Mouse (Mus musculus) left cerebral cortex, postnatal 36 days (tissue): ENCODE results near the gene Cd209a. TPM values are rescaled to one million over a fixed set of nuclear protein-coding genes. Genes with fewer than 3 reads are reported as not detected.
"Not testable (repeated sequence)": the region's sequence is repeated elsewhere in the genome, so short reads cannot be mapped to it uniquely, and the experiment has no call there.

Source experiments
- DNase-seq, 2 experiments: peaks; one replicate each; pipeline ENCODE4 v3.0.0; 2021 to 2022; ENCODE audit warnings: low spot score in 2 of 2, mixed read lengths in 1 of 2
- intact Hi-C: fragments of 180-260 bp; cut with DNase I; formaldehyde crosslinking; loops from one replicate; pipeline ENCODE4 v1.15.1; 2025
- microRNA-seq: library from miRNA; unstranded; fragments of <30 nt; microRNA quantifications from one replicate; pipeline ENCODE4 v1.2.0, GENCODE M21; 2022
- total RNA-seq, 2 experiments: library from RNA; stranded (reverse); gene quantifications; 2 replicates each; pipeline ENCODE4 v1.2.3; 2021

Gene Cd209a
- total RNA-seq: under 1 TPM in 1 of 2 experiments, not detected in 1; 0.27 TPM

- DNase-seq: no peak
- intact Hi-C loops: no loop called here
Measured at GRCm38 (mm10) chr8:3748761-3749160, at the start of gene Cd209a. TSS of gene Cd209a (minus strand) at chr8:3748984.

DNA sequence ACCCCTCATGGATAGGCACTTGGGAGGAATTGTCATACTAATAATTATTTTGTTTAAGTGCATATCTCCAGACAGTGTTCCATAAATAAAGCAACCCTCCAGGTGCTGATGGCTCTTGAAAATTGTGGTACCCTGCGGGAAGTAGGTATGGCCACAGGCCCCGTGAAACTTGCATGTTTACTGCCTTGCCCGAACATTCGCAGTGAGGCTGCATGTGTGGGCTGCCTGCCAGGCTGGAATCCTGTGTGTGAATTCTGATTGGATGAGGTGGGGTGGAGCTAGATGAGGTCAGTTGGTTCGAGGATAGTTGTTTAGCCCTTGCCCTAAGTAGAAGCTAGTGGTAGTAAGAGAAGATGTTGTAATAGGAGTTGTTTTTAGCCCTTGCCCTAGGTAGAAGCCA is 19.9 kb upstream of the Cd209a start:
- DNase-seq, intact Hi-C loops: not testable (repeated sequence)

DNA sequence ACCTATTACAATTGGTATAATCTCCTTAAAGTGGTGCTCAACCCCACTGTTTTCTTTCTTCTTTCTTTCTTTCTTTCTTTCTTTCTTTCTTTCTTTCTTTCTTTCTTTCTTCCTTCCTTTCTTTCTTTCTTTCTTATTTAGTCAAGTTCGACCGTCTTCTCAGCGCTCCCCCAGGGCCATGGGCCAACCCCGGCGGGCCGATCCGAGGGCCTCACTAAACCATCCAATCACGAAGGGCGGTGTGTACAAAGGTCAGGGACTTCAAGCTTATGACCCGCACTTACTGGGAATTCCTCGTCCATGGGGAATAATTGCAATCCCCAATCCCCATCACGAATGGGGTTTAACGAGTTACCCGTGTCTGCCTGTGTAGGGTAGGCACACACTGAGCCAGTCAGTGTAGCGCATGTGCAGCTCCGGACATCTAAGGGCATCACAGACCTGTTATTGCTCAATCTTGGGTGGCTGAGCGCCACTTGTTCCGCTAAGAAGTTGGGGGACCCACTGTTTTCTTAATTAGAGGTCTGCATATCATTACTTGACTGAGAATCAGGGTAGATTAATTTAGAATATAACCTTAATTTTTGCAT is 5.6 kb upstream of the Cd209a start:
- intact Hi-C loops: no loop called here
- peak in 1 of 2 experiments; percentile 41 for DNase-seq

DNA sequence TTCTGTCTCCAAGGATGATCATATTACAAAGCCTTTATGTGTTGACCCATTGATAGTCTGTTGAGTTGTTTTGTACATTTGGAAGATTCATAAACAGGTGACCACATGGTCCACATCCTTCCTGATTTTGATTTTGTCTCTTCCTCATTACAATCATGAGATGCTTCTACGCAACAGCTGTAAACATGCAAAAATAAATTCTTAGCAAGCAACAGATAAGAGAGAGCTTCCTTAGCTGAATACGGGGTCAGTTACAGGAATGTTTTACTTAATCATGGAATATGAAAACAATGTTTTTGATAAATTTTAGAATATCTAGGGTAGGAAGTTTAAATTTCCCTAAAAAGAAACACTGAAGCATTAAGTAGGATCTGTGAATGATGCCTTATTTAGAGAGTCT is 11.8 kb downstream of the Cd209a start:
- intact Hi-C loops: no loop called here
- no peak for DNase-seq

DNA sequence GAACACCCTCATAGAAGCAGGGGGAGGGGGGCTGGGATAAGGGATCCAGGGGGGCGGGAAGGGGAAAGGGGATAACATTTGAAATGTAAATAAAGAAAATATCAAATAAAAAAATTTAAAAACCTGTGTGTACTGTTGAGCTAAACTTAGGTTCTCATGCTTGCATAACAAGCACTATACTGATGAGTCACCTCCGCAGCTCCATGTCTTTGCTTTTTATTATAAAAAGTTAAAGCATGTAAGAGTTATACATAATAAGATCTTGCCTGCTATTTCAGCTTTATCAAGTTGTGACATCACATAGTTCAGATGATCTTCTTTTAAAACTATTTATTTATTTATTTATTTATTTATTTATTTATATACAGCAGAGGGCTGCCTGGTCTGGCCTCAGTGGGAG is 13.2 kb downstream of the Cd209a start:
- DNase-seq: no peak
- intact Hi-C loops: no loop called here

GRCm38 (mm10) chr8:3734084-3734483 is 14.7 kb downstream of the Cd209a start:
- intact Hi-C loops: no loop called here

GRCm38 (mm10) chr8:3721041-3721440 is 27.7 kb downstream of the Cd209a start:
- intact Hi-C loops: no loop called here
- no peak for DNase-seq

More at GRCm38 (mm10) chr8:3734084-3734483, 14.7 kb downstream of the Cd209a start:
- DNase-seq: no peak

GRCm38 (mm10) chr8:3720551-3720950 is 28.2 kb downstream of the Cd209a start, which contains the start of gene Clec4g:
TSS of gene Clec4g (minus strand) at chr8:3720651.
- no peak for DNase-seq
- intact Hi-C loops: no loop called here

DNA sequence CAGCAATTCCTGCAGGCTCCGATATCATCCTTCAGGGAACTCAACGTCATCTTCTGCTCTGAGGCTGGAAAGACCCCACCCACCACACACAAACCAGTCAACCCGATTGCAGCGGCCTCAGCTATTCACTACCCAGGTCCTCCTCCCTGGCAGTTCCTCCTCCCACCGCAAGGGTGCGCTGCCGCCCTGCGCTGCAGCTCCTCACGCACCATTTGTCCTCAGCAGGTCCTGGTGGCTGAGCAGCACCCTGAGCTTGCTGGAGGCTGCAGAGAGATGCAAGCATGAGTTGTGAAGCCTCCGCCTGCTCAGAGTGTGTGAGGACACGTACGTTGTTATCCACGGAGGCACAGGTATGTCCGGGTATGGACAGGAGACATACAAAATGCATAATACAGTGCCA is 30.2 kb downstream of the Cd209a start:
- intact Hi-C loops: loop anchor here (5.0 kb wide), 1 partner anchor 239 kb away; no protein-coding TSS in a partner anchor
- peak; percentile 53 to 58 for DNase-seq

DNA sequence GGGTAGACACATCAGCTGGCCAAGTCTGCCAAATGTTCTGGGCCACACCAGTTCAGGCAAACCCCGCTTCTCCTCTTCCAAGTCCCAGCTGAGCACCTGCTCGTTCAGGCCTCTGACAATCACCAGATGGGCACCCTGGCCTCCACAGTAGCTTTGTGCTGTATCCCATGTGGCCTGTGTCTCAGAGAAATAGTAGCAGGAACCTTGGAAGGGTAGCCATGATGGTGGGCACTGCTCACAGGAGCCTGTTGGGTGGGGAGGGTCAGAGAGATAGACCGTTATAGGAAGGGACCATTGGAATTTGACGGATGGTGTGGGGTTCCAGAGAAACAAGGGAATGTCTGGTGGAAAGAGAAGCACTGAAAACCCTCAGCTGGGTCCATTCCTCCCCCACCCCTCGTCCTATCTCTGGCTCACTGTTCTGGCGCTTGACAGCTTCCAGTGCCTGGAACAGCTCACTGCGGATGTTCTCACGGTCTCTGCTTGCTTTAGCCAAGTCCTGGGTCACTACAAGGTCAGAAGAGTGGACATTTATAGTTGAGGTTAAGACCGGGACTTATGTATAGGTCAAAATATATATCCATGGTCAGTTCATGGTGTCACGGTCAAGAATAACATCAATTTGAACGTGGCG is 31.3 kb downstream of the Cd209a start:
- intact Hi-C loops: loop anchor here (5.0 kb wide), 1 partner anchor 240 kb away; no protein-coding TSS in a partner anchor

GRCm38 (mm10) chr8:3711646-3712045 is 37.1 kb downstream of the Cd209a start:
- intact Hi-C loops: no loop called here
- DNase-seq: no peak

More for the DNA sequence above, 31.3 kb downstream of the Cd209a start:
- DNase-seq: no peak

DNA sequence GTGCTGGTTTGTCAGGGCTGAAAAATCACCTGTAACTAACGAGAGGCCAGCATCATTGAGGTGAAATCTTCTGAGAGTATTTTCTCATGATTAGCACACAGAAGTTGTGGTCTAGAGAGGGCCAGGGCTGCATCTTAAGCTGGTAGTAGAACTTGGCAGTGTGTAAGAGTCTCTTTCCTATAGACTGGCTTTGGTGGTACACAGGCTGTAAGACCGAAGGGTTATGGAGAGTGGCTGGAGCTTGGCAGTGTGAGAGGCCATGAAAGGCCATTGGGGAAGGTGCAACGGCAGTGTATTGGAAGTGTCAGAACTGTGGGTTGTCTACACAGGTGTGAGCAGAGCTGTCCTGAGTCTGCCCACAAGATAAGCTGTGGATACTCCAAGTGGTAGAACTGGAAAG is 38.5 kb downstream of the Cd209a start:
- no peak for DNase-seq
- intact Hi-C loops: no loop called here

- intact Hi-C loops: no loop called here
- DNase-seq: no peak
Measured at GRCm38 (mm10) chr8:3707611-3708010, 41.2 kb downstream of the Cd209a start.

- DNase-seq: no peak
- intact Hi-C loops: no loop called here
Measured at GRCm38 (mm10) chr8:3705711-3706110, 43.1 kb downstream of the Cd209a start.

- intact Hi-C loops: no loop called here
- DNase-seq: no peak
Measured at GRCm38 (mm10) chr8:3701491-3701890, 47.3 kb downstream of the Cd209a start.

DNA sequence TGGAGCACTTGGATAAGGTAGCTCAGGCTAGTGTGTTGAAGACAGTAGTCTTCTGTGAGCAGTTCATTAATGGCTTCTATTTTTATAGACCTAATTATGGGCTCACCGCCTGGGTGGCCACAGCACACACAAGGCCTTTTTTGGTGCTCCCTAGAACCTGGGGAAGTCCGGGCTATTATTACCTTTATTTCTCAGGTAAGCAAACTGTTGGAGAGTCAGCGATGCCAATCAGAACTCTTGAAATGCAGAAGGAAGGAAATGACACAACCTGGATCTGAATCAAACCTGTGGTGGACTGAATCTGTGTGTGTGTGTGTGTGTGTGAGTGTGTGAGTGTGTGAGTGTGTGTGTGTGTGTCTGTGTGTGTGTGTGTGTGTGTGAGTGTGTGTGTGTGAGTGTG is 54.7 kb downstream of the Cd209a start, which contains the start of gene Fcer2a:
Gene Fcer2a, minus strand, starts transcription at position 55 of the 400 bp plus-strand sequence.
- no peak for DNase-seq
- intact Hi-C loops: no loop called here

Small RNA genes lying within 50 kb of the gene (microRNA-seq; reads per million reads assigned to microRNA genes)
- not detected for gene Gm24934

Other genes starting within 250 kb of the Cd209a start
- 10 to 100 TPM; 78.8 to 98.1 TPM for gene Mcoln1, start 248.5 kb downstream of the Cd209a start, total RNA-seq
- gene Pnpla6, start 233.6 kb downstream of the Cd209a start, total RNA-seq: 10 to 100 TPM; 55.9 to 79.2 TPM
- gene C330021F23Rik, start 181.0 kb downstream of the Cd209a start, total RNA-seq: not detected
- 10 to 100 TPM; 35.6 to 39.0 TPM for gene Camsap3, start 161.7 kb downstream of the Cd209a start, total RNA-seq
- 10 to 100 TPM; 36.6 to 36.9 TPM for gene Xab2, start 127.7 kb downstream of the Cd209a start, total RNA-seq
- gene Pet100, start 127.4 kb downstream of the Cd209a start, total RNA-seq: 10 to 100 TPM; 75.6 to 85.4 TPM
- gene Pcp2, start 123.4 kb downstream of the Cd209a start, total RNA-seq: not detected
- 10 to 100 TPM; 44.0 to 61.7 TPM for gene Stxbp2, start 118.0 kb downstream of the Cd209a start, total RNA-seq
- gene Retn, start 93.2 kb downstream of the Cd209a start, total RNA-seq: 1 to 10 TPM in 1 of 2 experiments, under 1 TPM in 1; 0.49 to 1.4 TPM
- gene Mcemp1, start 83.2 kb downstream of the Cd209a start, total RNA-seq: under 1 TPM in 1 of 2 experiments, not detected in 1; 0.61 TPM
- 10 to 100 TPM; 11.3 to 12.0 TPM for gene Fcor, start 76.6 kb downstream of the Cd209a start, total RNA-seq
- gene Trappc5, start 72.7 kb downstream of the Cd209a start, total RNA-seq: 10 to 100 TPM; 25.5 to 26.8 TPM
- not detected for gene Fcer2a, start 54.8 kb downstream of the Cd209a start, total RNA-seq
- not detected for gene Clec4g, start 28.3 kb downstream of the Cd209a start, total RNA-seq
- not detected for gene Cd209e, start 105.3 kb upstream of the Cd209a start, total RNA-seq
- not detected for gene Cd209d, start 129.6 kb upstream of the Cd209a start, total RNA-seq
- gene Cd209b, start 177.9 kb upstream of the Cd209a start, total RNA-seq: under 1 TPM; 0.50 to 0.76 TPM
- gene Cd209c, start 205.8 kb upstream of the Cd209a start, total RNA-seq: under 1 TPM in 1 of 2 experiments, not detected in 1; 0.34 TPM